Mouse (Mus musculus): ENCODE measurements around the gene Fat3.
A peak's percentile ranks its signal among the peaks of the same experiment; 100 is the strongest.

Fat3 gene

DNA sequence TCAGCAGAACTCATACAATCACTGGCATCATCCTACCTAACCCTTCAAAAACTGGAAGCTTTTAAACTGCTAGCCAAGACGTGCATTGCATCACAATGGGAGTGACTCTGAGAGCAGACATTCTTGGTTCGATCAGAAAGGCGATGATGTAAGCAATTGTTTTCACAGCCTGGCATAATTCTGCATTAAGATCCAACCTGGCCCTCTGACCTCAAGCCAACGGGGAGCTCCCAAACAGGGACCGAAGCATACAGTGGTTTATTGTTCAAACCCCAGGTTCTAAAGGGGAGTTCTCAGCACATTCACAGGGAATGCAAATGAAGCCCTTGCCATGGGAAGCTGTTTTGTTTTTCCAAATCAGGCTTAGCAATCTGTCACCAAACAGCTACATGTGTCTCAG, 63.3 kb downstream of the Fat3 start:
- DNase-seq (ENCODE audit: low spot score in 2 of 2): no peak

DNA sequence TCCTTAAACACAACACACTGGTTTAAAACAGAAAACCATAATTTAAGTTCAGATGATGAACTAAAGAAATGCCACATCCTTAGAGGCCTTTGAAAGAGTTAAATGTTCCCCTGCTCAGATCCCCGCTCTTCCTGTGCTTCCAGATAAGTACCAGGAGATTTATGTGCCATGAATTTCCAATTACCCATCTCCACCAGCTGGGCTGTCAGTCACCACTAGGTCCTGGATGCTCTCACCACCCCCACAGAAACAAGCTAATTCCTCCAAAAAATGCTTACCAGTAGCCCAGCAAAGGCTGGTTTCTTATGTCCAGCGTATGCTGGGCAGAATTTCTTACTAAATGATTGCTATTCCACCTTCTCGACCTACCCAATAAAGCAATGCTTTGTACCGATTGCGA, 72.5 kb downstream of the Fat3 start:
- DNase-seq (ENCODE audit: low spot score in 2 of 2): no peak

DNA sequence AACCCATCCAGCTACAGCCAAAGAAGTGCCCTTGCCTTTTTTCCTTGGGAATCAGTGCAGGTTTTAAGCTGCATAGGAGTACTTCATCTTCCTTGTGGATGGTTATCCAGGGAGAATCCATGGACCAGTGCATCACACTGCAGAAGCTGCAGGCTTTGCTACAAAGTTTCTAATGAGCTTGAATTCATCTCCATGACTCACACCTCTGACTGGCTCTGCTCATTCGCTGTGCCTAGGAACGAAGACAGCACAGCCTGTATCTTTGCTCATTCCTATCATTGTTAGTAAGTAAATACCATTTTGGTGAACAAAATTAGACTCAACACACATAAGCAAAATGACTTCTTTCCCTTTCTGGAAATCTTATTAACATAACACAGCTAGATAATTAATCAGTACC, 78.4 kb downstream of the Fat3 start:
- no peak for DNase-seq (ENCODE audit: low spot score in 2 of 2)

DNA sequence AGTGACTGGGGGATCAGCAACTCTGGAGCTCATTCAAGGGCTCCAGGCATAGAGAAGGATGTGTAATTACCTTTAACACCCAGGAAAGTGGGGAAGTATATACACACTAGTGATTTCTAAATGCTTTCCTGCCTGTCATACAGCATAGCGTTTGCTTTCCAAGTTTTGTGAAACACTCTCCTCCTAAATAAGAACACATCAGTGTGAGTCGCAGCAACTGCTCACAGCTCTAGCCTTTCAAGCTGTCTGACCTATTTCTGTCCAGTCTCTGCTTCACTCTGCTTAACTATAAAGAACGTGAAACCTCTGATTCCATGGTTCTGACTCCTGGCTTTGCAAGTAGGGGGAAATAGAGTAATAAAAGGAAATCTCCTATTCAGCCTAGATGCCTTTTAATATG, 98.3 kb downstream of the Fat3 start:
- DNase-seq (ENCODE audit: low spot score in 2 of 2): no peak

DNA sequence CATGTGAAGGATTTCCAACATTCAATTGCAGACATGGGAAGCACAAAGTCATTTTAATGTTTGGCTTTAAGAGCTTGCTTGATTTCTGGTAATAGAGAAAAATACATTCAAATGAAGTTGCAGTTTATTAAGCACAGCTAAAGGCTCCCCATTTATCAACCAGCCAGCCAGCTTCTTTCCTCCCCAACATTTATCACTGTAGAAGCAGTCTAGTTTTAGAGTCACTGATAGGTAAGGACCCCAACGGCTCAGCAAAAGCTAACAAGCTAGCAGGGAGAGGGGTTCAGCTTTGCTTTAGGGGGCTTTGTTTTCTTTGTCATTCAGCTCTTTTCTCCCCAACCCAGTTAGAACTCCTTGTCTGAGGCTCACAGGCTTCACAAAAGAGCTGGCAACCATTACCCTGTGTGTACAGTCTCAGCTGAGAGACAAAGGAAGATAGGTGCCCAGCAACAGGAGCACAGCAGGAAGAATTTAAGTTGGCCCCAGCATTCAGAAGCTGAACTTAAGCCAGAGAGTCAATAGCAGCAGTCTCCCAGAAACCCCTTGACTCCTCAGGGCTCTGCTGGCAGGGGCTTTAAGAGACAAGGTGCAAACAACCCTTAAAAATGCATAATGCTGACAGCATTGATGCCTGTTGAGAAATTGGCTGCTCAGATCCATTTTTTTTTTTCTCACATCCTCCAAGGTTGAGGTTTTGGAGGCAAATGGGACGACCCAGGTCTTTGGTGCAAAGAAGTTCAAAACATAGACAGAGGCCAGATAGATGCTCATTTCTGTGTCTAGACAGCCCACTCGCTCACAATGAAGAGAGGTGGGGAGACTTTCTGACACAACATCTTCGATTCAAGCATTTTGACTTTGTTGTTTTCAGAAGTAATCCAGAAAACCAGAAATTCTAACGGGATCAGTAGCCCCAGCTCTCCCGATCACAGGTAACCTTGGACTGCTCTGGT, 102.1 kb downstream of the Fat3 start:
- DNase-seq (ENCODE audit: low spot score in 2 of 2): peak; percentile 38 to 52

DNA sequence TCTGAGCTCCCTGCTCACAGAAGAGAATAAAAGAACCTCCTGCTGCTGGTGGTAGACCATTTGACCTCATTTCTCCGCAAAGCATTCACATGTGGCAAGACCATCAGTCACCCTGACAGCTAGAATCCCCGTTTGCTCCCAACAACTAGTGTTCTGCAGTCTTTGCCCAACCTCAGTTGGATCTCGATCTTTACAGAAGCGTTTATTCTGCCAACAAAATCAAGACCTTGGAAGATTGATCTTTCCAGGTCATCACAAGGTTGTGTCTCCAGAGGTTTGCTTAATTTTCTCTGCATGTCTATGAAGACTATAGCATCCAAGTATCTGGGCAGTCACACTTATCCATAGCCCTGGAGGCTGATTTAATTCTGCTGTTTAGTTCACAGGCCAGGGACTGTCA, 111.9 kb downstream of the Fat3 start:
- DNase-seq (ENCODE audit: low spot score in 2 of 2): no peak

DNA sequence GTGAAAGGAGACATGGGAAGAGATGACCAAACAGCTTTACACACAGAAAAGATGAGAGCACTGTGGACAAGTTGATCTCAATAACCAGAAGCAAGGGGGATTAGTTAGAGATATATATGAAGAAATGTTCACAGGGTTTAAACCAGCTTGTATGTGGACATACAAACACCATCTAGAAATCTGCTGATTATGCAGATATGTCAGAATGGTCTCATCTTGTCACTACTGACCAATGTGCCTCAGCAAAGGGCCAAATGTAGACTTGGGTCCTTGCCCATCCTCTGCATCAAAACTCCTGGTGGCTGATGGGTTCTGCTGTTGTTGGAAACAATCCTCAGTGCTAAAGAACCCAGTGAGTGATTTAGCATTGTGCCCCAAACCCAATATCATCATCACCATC, 113.6 kb downstream of the Fat3 start:
- DNase-seq (ENCODE audit: low spot score in 2 of 2): no peak

DNA sequence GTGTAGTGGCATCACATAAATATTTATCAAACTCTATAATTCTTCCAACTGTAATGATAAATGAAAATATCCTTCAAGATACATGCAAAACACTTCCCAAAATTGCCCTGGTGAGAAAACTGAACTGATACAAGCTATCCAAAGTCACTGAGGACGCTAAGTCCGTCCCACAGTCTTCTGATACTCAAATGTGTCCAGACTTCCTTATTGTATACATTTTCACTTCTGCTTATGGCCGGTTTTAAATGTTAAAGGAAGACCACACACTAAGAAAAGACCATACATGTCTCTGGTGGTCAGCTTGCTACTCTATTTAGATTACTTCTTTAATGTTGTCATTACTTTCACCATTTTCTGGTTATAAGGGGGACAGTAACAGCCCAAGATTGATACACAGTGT, 137.4 kb downstream of the Fat3 start:
- no peak for DNase-seq (ENCODE audit: low spot score in 2 of 2)

DNA sequence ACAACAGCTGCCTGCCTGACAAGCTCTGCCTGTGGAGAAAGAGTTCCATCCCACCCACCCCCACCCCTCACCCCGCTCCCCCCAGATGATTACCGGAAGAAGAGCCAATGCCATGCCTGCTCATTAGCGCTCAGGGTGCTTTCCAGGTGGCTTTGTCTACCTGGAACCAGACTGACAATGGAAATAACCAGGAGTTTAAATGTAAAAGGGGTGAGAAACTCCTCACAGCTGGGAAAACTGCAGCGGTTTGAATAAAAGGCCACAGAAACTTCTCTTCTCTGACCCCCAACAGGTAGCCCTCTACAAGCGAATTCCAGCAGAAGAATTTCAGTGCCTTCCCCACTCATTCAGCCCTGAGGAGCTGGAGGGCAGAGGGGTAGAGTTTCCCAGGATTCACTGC, 139.3 kb downstream of the Fat3 start:
- DNase-seq (ENCODE audit: low spot score in 2 of 2): no peak

DNA sequence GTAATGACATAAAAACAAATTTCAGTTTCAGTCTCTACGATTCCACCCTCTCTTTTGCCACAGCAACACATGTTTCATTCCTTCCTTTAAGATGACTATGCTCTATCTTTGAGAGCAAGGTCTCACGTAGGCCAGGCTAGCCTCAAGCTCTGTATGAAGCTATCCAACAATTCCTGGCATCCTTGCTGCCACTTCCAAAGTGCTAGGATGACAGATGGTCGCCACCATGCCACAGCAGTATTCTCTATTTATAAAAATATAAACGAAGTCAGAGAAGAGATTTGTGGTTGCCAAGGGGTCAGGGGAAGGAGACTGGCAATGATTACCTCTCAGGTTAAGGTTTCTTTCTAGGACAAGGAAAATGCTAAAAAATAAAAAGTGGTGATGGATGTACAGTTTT, 144.4 kb downstream of the Fat3 start:
- DNase-seq (ENCODE audit: low spot score in 2 of 2): no peak

DNA sequence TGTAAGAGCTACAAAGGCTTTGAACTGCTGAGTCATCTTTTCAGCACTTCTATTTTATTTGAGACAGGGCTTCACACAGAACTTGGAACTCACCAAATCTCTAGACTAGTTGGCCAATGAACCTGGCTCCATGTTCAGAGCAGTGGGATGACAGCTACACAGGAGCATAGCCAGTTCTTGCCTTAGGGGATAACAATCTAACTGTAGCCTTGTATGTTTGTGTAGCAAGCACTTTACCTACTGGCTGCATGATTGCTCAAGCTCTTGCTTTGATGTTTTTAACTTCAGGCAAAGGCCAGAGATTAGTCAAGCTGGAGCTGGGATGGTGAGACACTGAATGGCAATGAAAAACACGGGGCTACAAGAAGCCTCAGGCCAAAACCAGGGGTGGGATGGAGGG, 146.2 kb downstream of the Fat3 start:
- DNase-seq (ENCODE audit: low spot score in 2 of 2): no peak

DNA sequence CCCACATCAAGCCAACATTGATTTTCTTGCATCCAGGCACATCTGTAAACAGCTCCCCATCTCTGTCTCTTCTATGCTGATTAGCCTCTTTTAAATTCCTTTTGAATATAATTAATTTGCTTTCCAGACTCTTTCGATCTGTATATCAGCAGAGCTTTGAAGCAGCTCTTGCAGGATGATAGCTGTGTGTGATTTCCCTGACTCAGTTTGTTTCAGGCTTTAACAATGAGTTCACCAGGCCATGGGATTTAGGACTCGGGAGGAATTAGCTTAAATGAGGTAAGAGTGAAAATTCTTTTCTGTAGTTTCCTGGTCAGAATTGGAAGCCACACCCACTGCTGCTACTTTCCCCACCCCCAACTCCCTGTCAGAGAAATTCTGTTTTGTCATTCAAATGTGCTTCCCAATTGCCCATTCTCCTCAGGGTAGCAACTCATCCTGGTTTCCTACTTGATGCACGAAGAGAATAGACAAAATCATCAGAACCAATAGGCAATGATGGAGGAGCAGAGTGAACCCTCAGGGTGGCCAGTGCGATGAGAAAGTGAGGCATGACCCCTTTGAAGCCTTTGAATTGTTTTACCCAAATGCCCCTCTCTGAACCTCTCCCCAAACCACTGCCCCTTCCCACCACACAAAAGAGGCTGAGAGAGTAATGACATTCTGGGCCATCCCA, 147.9 kb downstream of the Fat3 start:
- no peak for DNase-seq (ENCODE audit: low spot score in 2 of 2)

DNA sequence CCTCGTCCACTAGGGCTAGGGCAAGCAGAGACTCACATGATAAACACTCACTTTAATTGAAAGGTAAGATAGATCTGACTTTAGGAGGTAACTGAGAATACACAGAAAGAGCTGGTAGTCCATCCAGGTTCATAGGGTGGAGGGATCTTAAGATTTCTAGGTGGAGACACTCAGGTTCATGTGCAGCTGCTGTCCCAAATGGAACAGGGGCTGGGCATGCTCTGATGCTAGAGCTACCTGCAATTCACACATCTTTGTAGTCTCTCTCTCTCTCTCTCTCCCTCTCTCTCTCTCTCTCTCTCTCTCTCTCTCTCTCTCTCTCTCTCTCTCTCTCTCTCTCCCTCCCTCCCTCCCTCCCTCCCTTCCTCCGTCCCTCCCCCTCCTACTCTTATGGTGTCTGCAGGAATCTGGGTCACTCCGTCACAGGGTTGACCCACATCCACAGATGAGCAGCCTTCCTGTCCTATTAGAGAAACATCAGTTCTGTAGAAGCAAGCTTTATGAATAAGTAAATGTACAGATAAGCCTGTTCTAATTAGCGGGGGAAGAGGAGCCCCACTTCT, 148.5 kb downstream of the Fat3 start:
- no peak for DNase-seq (ENCODE audit: low spot score in 2 of 2)

DNA sequence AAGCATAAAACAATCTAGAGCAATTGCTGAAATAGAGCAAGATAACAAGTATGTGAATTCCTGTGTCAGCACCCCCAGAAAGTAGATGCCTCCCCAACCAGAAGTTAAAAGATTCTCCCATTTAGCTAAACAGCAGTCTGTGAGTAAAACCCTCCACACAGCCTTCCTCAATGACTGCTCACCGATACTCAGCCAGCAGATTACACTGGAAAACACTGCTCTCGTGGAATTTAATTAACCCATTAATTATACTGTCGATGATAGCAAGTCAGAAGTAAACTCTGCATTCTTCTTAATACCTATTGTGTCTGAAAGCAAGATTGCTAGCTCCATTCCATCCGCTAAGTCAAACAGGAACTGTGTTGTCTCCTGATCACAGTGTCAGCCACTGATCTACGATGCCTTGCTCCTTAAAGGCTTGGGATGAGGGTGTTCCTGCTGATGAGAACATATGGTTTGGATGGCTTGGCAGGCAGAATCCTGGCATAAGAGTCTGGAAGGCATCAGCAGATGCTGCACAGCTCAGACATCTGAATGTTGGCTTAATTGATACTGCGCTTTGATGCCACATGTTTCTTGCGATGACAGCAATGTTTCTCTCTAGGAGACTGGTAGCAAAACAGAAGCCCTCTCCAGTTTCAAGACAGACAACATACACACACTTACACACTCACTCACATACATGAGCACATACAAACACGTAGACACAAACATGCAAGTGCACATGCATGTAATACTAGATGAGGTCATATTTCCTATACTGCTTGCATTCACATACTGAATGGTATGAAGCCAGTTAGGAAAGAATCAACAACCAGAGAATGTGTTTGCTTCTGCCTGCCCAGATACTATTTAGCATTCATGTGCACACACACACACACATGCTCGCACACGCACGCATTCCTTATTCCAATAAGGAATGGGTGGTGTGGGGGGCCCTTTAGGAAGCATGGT, 155.9 kb downstream of the Fat3 start:
- DNase-seq (ENCODE audit: low spot score in 2 of 2): peak; percentile 49 to 74

DNA sequence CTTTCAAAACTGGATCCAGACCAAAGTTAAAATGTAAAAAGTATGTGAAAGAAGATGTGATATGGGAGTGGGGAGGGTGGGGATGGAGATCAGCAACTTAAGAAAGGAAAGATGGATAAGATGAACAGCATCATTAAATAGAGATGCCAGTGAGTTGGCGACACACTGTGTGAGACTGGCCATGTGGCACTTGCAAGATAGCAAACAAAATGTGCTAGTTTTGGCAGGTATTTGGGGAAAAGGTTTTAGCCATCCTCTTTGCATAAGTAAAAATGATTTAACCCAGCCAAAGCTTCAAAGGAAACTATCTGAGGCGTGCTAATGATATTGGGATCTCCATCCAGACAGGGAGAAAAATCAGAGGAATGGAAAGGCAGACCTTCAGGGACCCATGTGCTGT, 157.9 kb downstream of the Fat3 start:
- no peak for DNase-seq (ENCODE audit: low spot score in 2 of 2)

DNA sequence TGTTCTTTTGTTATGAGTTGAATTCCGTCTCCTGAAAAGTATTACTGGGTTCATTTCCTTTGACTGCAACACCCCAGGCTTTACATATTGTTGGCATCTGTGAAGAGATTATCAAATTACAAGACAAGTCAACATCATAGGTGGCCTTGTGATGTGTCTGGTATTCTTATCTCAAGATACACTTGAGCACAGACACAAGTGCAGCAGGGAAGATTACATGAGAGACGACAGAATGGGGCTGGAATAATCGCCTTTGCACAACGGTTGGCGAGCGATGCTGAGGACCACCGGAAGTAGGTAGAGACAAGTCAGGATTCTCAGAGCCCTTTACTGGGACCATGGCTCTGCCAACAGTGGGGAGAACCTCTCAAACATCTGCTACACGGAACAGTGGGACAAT, 158.5 kb downstream of the Fat3 start:
- no peak for DNase-seq (ENCODE audit: low spot score in 2 of 2)

DNA sequence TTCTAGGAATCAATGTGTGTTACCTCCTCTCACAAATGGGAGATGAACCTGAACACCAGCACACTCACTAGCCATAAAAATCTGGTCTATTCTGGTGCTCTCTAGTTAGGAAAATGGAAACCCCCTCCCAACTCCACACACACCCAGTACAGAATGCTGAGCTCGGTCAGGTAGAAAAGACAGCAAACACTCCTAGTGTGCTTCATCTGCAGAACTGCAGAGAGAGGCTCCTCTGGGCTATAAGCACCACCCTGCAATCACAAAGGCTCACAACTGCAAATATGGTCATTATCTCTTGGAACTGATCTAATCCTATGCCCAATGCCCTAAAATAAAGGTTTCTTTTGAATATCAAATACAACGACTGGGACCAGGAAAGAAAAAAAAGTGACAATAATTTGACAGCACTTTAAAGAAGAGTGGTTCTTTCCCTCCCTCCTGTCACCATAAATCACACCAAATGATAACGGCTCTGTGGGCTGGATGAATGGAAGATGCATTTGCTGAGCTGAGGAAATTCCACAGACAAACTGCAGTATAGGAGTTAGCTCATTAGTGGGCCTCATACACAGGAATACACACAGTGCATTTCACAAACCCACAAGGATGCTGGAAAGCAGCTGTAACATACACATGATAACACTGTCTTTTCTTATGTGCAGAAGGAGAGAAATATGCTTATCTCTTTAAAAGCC, 170.6 kb downstream of the Fat3 start:
- no peak for DNase-seq (ENCODE audit: low spot score in 2 of 2)

DNA sequence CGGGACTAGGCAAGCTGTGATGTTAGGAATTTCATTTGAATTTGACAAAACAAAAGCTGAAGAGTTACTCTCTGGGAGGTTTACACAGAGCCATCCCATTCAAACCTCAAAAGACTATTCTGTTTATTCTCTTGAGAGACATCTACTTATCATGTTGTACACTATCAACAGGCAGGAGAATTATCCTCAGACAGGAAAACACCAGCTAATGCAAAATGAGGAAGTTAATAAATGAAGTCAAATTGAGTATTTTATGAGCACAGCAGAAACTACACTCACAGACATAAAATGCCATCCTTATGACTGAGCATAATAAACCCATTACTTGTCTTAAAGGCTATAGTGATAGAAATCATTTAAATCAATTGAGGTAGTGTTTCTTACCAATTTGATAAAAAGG, 182.1 kb downstream of the Fat3 start:
- DNase-seq (ENCODE audit: low spot score in 2 of 2): no peak

DNA sequence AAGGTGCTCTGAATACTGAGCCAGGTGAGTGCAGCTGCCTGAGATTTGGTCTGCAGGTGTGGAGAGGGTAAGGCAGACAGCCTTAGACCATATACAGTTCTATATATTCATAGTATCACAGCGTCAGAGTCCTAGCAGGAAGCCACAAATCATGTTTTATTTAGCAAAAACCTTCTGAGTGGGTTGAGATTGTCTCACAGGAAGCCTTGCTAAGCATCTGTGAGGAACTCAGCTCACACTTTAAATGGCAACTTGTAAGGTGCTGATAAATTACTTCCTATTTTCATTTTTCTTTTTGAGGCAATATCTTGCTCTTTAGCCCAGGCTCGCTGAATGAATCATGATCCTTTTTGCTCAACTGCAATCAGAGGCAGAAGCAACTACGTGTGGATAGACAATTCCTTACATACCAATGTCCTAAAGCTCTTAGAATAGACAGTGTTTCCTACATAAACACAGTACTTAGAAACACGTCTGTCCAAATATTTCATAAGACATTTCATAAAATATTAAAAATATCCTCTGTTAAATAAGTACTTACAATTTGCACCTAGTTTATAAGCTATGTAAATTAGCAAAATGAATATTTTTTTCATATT, 188.4 kb downstream of the Fat3 start:
- no peak for DNase-seq (ENCODE audit: low spot score in 2 of 2)
